Mouse (Mus musculus) frontal cortex, adult 2 months (tissue): ENCODE measurements at regions not wholly inside any gene's neighbourhood (a gene's known extent, or its start where the extent isn't known, plus 50 kb on each side); places are given as distances from the start of the nearest gene placed in this dataset.
"Not testable (repeated sequence)": the region's sequence is repeated elsewhere in the genome, so short reads cannot be mapped to it uniquely, and the experiment has no call there.

Experiments used
- DNase-seq, 2 experiments: peaks; one replicate each; pipeline ENCODE4 v3.0.0; 2022; ENCODE audit warnings: low spot score in 1 of 2; ENCODE audit errors: extremely low spot score in 1 of 2

- DNase-seq, result not testable (repeated sequence)
Observed at GRCm38 (mm10) chr14:52989940-52990339, 494.4 kb upstream of the Olfr1507 start.

- DNase-seq, result not testable (repeated sequence)
Observed at GRCm38 (mm10) chr14:52988563-52988962, 493.0 kb upstream of the Olfr1507 start.

- not testable (repeated sequence) for DNase-seq
Observed at GRCm38 (mm10) chr14:52972207-52973003, 476.9 kb upstream of the Olfr1507 start.

- DNase-seq, result not testable (repeated sequence)
Observed at GRCm38 (mm10) chr14:52962110-52962509, 466.6 kb upstream of the Olfr1507 start.

- not testable (repeated sequence) for DNase-seq
Observed at GRCm38 (mm10) chr14:52956515-52956914, 461.0 kb upstream of the Olfr1507 start.

GRCm38 (mm10) chr14:52944925-52945324, 449.4 kb upstream of the Olfr1507 start:
- DNase-seq, result not testable (repeated sequence)

GRCm38 (mm10) chr14:52942438-52942837, 446.9 kb upstream of the Olfr1507 start:
- not testable (repeated sequence) for DNase-seq

- not testable (repeated sequence) for DNase-seq
Observed at GRCm38 (mm10) chr14:52941747-52942146, 446.2 kb upstream of the Olfr1507 start.

- DNase-seq, result not testable (repeated sequence)
Observed at GRCm38 (mm10) chr14:52920138-52920537, 424.6 kb upstream of the Olfr1507 start.

- DNase-seq, result not testable (repeated sequence)
Observed at GRCm38 (mm10) chr14:52913814-52914213, 418.3 kb upstream of the Olfr1507 start.

DNA sequence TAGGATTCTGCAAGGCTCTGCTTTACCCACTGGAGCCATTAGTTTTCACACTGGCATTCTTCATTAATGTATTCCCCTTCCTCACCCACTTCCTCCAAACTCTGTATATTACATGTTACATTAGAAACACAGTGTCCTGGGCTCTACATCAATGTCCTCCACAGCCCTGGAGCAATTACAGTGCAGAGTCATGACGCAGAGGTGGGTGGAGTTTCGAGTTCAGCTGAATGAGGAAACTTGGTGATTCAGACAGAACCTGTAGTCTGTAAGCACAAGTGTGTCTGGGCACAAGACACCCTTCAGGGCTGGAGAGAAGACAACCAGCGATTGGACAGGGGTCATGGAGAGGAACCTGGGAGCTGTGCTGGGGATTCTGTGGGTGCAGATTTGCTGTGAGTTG, 404.1 kb upstream of the Olfr1507 start:
- DNase-seq, result not testable (repeated sequence)

DNA sequence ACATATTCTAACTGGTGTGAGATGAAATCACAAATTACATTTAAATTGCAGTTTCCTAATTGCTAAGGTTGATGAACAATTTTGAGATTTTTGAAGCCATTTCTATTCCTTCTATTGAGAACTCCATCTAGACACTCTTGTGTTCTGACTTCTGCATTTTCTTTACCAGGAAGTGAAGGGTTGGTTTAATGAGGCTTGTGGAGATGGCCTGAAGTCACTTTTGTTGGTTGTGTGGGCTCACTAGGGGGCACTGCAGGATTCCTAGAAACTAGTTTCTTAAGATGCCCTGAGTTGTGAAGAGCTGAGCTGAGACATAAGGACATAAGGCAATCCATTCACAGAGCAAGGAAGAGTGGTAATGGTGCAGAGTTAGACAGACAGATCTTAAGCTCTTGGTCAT, 402.8 kb upstream of the Olfr1507 start:
- not testable (repeated sequence) for DNase-seq

GRCm38 (mm10) chr14:52879978-52880377, 384.4 kb upstream of the Olfr1507 start:
- DNase-seq, result not testable (repeated sequence)

DNA sequence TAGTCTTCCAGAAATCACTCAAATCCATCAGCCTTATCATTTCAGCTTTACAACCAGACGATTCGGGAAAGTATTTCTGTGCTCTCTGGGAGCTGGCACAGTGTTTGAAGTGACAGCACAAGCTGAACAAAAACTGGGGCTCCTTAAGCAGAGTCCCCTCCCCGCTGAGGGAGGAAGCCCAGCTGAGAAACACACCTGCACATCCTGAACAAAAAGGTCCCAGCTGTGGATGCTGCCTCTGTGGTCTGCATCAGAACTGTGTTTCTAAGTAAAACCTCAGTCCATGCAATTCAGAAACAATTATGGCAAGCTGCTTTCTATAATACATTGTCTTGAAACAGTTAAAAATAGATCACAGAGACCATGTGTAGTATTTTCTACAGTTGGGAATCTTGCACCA, 368.3 kb upstream of the Olfr1507 start:
- DNase-seq, result not testable (repeated sequence)

GRCm38 (mm10) chr14:52863107-52863506, 367.6 kb upstream of the Olfr1507 start:
- not testable (repeated sequence) for DNase-seq

- DNase-seq, result not testable (repeated sequence)
Observed at GRCm38 (mm10) chr14:52862491-52862890, 366.9 kb upstream of the Olfr1507 start.

- not testable (repeated sequence) for DNase-seq
Observed at GRCm38 (mm10) chr14:52855339-52855738, 359.8 kb upstream of the Olfr1507 start.

DNA sequence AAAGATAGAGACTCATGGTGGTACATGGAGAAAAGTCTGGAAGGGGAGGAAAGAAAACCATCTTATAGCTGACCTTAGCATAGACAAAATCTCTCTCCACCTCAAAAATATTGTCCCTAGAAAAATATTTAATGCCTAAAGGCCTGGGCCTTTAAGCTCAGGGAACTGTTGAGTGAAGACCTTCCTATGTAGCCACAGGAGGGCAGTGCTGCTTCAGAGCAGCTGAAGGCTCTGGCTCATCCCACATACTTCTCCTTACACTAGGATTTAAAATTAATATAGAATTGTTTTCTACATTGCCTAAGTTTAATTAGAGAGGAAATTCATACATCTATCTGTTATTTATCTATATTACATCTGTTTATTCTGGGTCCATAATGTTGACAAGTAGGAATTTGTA, 358.0 kb upstream of the Olfr1507 start:
- DNase-seq, result not testable (repeated sequence)

DNA sequence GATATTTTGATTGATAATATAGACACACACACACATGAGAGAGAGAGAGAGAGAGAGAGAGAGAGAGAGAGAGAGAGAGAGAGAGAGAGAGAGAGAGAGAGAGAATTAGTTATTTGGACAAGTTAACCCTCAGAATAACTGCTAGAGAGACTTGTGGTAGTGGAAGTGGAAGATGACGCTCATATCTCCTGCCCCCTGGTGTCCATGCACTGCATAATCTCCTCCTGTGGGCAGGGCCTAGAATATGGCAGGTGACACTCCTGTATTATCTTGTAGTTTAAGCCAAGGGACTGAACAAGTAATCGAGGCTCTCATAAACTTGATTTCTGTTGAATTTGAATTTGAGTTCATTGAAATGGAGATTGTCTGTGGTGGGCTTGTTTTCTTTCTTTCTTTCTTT, 352.4 kb upstream of the Olfr1507 start:
- not testable (repeated sequence) for DNase-seq

DNA sequence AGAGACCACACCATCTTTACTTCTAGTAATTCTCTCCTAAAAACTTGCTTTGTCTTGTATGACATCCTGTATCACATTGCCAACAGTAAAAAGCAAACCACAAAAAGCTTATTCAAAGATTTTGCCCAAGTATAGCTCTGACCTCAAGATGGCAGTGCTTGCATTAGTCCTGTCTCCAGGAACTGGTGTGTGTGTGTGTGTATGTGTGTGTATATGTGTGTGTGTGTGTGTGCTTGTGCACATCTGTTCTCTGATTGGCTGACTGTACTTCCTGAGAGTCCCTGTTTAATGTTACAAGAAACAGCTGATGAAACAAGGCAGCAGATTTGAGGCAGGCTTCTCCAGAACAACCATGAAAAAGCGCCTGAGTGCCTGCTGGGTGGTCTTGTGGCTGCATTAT, 328.5 kb upstream of the Olfr1507 start:
- not testable (repeated sequence) for DNase-seq

- not testable (repeated sequence) for DNase-seq
Observed at GRCm38 (mm10) chr14:52821617-52822016, 326.1 kb upstream of the Olfr1507 start.

DNA sequence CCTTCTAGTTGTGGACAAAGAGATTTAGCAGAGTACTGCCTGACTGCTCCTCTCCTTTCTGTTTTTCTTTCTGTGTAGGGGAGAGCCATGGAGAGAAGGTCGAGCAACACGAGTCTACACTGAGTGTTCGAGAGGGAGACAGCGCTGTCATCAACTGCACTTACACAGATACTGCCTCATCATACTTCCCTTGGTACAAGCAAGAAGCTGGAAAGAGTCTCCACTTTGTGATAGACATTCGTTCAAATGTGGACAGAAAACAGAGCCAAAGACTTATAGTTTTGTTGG, 315.5 kb upstream of the Olfr1507 start:
- not testable (repeated sequence) for DNase-seq
